Mouse (Mus musculus) MEL (cell line): Measurements from ENCODE around the gene Hibch. TPM values are rescaled to one million over a fixed set of nuclear protein-coding genes. Genes with fewer than 3 reads are reported as not detected.

Source experiments
- DNase-seq: peaks from one replicate; pipeline ENCODE4 v3.0.0; 2011; ENCODE audit warnings: low read depth, low spot score
- H3K27ac ChIP-seq: 2 replicates; pipeline ENCODE4 v1.5.1; 2012; ENCODE audit warnings: low read depth, mild to moderate bottlenecking, control low read depth, low read length, moderate library complexity; ENCODE audit not compliant: control insufficient read depth
- H3K27me3 ChIP-seq, 2 experiments: fragments of 150-350 bp in 1 of 2; sonication (generic) in 1 of 2; 2 replicates each; pipeline ENCODE4 v1.6.1; 2012; ENCODE audit warnings: low read length in 2 of 2, mild to moderate bottlenecking in 2 of 2, improper control_type of control experiment in 1 of 2, moderate library complexity in 1 of 2; ENCODE audit not compliant: insufficient read depth in 2 of 2, control insufficient read depth in 1 of 2
- H3K36me3 ChIP-seq, 2 experiments: 2 replicates each; pipeline ENCODE4 v1.6.1; 2012 to 2014; ENCODE audit warnings: low read length in 2 of 2, improper control_type of control experiment in 1 of 2, inconsistent platforms in 1 of 2, mild to moderate bottlenecking in 1 of 2; ENCODE audit not compliant: insufficient read depth in 2 of 2, control insufficient read depth in 1 of 2
- H3K4me1 ChIP-seq, 2 experiments: fragments of 150-350 bp in 1 of 2; sonication (generic) in 1 of 2; 2 replicates each; pipeline ENCODE4 v1.6.1; 2012; ENCODE audit warnings: low read length in 2 of 2, improper control_type of control experiment in 1 of 2, mild to moderate bottlenecking in 1 of 2; ENCODE audit not compliant: insufficient read depth in 2 of 2, control insufficient read depth in 1 of 2
- H3K4me3 ChIP-seq, 2 experiments: fragments of 150-350 bp in 1 of 2; sonication (generic) in 1 of 2; 2 replicates each; pipeline ENCODE4 v1.5.1; 2012; ENCODE audit warnings: low read depth in 2 of 2, low read length in 2 of 2, mild to moderate bottlenecking in 2 of 2, moderate library complexity in 2 of 2, control low read depth in 1 of 2, improper control_type of control experiment in 1 of 2; ENCODE audit not compliant: control insufficient read depth in 1 of 2, insufficient read depth in 1 of 2
- H3K79me2 ChIP-seq: 2 replicates; pipeline ENCODE4 v1.6.1; 2012; ENCODE audit warnings: mild to moderate bottlenecking, low read length, moderate library complexity; ENCODE audit not compliant: control insufficient read depth, poor library complexity, insufficient read depth
- H3K9ac ChIP-seq: 2 replicates; pipeline ENCODE4 v1.6.1; 2012; ENCODE audit warnings: low read depth, mild to moderate bottlenecking, control low read depth, low read length, moderate library complexity; ENCODE audit not compliant: control insufficient read depth, poor library complexity, severe bottlenecking
- H3K9me3 ChIP-seq: fragments of 150-350 bp; sonication (generic); replicated peaks from 2 replicates; pipeline ENCODE4 v1.6.1; 2012; ENCODE audit warnings: mild to moderate bottlenecking, low read length, improper control_type of control experiment, moderate library complexity; ENCODE audit not compliant: insufficient read depth
- BHLHE40 ChIP-seq: IDR thresholded peaks from 2 replicates; pipeline ENCODE4 v1.6.1; 2012; ENCODE audit warnings: low read depth, mild to moderate bottlenecking, inconsistent platforms, low read length, improper control_type of control experiment, borderline replicate concordance
- CHD1 ChIP-seq: IDR thresholded peaks from 2 replicates; pipeline ENCODE4 v1.6.1; 2012; ENCODE audit warnings: low read depth, mild to moderate bottlenecking, inconsistent platforms, low read length, improper control_type of control experiment
- CTCF ChIP-seq, 3 experiments: IDR thresholded peaks in 2 of 3; conservative IDR thresholded peaks in 1 of 3; 2 replicates each; pipeline ENCODE4 v1.5.1; 2011 to 2012; ENCODE audit warnings: low read length in 3 of 3, low read depth in 2 of 3, mild to moderate bottlenecking in 2 of 3, improper control_type of control experiment in 1 of 3, inconsistent platforms in 1 of 3, mixed read lengths in 1 of 3, moderate library complexity in 1 of 3; ENCODE audit not compliant: control insufficient read depth in 1 of 3, insufficient read depth in 1 of 3, poor library complexity in 1 of 3, severe bottlenecking in 1 of 3
- EP300 ChIP-seq, 2 experiments: IDR thresholded peaks; 2 replicates each; pipeline ENCODE4 v1.6.1; 2011; ENCODE audit warnings: improper control_type of control experiment in 2 of 2, low read length in 2 of 2, low read depth in 1 of 2, mild to moderate bottlenecking in 1 of 2
- ETS1 ChIP-seq: IDR thresholded peaks from 2 replicates; pipeline ENCODE4 v1.6.1; 2012; ENCODE audit warnings: low read depth, mild to moderate bottlenecking, inconsistent platforms, low read length, improper control_type of control experiment, moderate library complexity
- GABPA ChIP-seq: IDR thresholded peaks from 2 replicates; pipeline ENCODE4 v1.6.1; 2012; ENCODE audit warnings: low read depth, mild to moderate bottlenecking, inconsistent platforms, low read length, improper control_type of control experiment, moderate library complexity
- HCFC1 ChIP-seq: IDR thresholded peaks from 2 replicates; pipeline ENCODE4 v1.6.1; 2012; ENCODE audit warnings: low read depth, mild to moderate bottlenecking, inconsistent platforms, low read length, improper control_type of control experiment, moderate library complexity
- JUND ChIP-seq: IDR thresholded peaks from 2 replicates; pipeline ENCODE4 v1.6.1; 2011; ENCODE audit warnings: low read depth, mild to moderate bottlenecking, improper control_type of control experiment, low read length
- KAT2A ChIP-seq: conservative IDR thresholded peaks from 2 replicates; pipeline ENCODE4 v1.6.1; 2012; ENCODE audit warnings: low read depth, low read length, improper control_type of control experiment, inconsistent platforms
- MAX ChIP-seq: IDR thresholded peaks from 2 replicates; pipeline ENCODE4 v1.6.1; 2011; ENCODE audit warnings: low read length, improper control_type of control experiment
- MXI1 ChIP-seq: IDR thresholded peaks from 2 replicates; pipeline ENCODE4 v1.6.1; 2011; ENCODE audit warnings: mild to moderate bottlenecking, low read depth, low read length, improper control_type of control experiment
- NRF1 ChIP-seq: IDR thresholded peaks from 2 replicates; pipeline ENCODE4 v1.6.1; 2014; ENCODE audit warnings: low read depth, mild to moderate bottlenecking, inconsistent platforms, low read length, improper control_type of control experiment, moderate library complexity; ENCODE audit not compliant: poor library complexity, insufficient read depth, severe bottlenecking
- POLR2AphosphoS2 ChIP-seq: IDR thresholded peaks from 2 replicates; pipeline ENCODE4 v1.6.1; 2011; ENCODE audit warnings: low read length, improper control_type of control experiment
- RAD21 ChIP-seq: IDR thresholded peaks from 2 replicates; pipeline ENCODE4 v1.6.1; 2011; ENCODE audit warnings: mild to moderate bottlenecking, low read depth, low read length, improper control_type of control experiment
- RCOR1 ChIP-seq: IDR thresholded peaks from 2 replicates; pipeline ENCODE4 v1.6.1; 2012; ENCODE audit warnings: low read depth, mild to moderate bottlenecking, inconsistent platforms, low read length, improper control_type of control experiment
- TBP ChIP-seq: IDR thresholded peaks from 2 replicates; pipeline ENCODE4 v1.8.0; 2011; ENCODE audit warnings: low read depth, low read length, improper control_type of control experiment
- TCF12 ChIP-seq: IDR thresholded peaks from 2 replicates; pipeline ENCODE4 v1.6.1; 2014; ENCODE audit warnings: low read depth, mild to moderate bottlenecking, inconsistent platforms, low read length, improper control_type of control experiment, moderate library complexity
- UBTF ChIP-seq: IDR thresholded peaks from 2 replicates; pipeline ENCODE4 v1.6.1; 2012; ENCODE audit warnings: low read depth, mild to moderate bottlenecking, inconsistent platforms, low read length, improper control_type of control experiment, moderate library complexity, borderline replicate concordance; ENCODE audit not compliant: insufficient read depth
- ZC3H11A ChIP-seq: IDR thresholded peaks from 2 replicates; pipeline ENCODE4 v1.6.1; 2012; ENCODE audit warnings: low read depth, mild to moderate bottlenecking, inconsistent platforms, low read length, improper control_type of control experiment
- ZKSCAN1 ChIP-seq: IDR thresholded peaks from 2 replicates; pipeline ENCODE4 v1.6.1; 2012; ENCODE audit warnings: low read depth, mild to moderate bottlenecking, inconsistent platforms, low read length, improper control_type of control experiment, moderate library complexity
- ZMIZ1 ChIP-seq: IDR thresholded peaks from 2 replicates; pipeline ENCODE4 v1.6.1; 2012; ENCODE audit warnings: low read depth, mild to moderate bottlenecking, inconsistent platforms, low read length, improper control_type of control experiment, moderate library complexity
- polyA plus RNA-seq, 2 experiments: library from polyadenylated mRNA; stranded (reverse) in 1 of 2; unstranded in 1 of 2; fragments of >175 nt in 1 of 2; fragments of >200 nt in 1 of 2; gene quantifications; 2 replicates each; pipeline versions ENCODE4 v1.2.1 to v1.2.4; 2012; ENCODE audit warnings: low replicate concordance in 2 of 2, low read depth in 1 of 2; ENCODE audit not compliant: insufficient read length in 2 of 2, insufficient read depth in 1 of 2, missing spikeins in 1 of 2
- total RNA-seq: library from RNA; depleted of rRNA; stranded (reverse); fragments of 300-350 nt; gene quantifications from 2 replicates; pipeline ENCODE4 v1.2.3, GENCODE M21; 2012

Hibch gene
- total and polyA plus RNA-seq, 3 experiments, result 28.5 to 35.2 TPM; not detected in 1

DNA sequence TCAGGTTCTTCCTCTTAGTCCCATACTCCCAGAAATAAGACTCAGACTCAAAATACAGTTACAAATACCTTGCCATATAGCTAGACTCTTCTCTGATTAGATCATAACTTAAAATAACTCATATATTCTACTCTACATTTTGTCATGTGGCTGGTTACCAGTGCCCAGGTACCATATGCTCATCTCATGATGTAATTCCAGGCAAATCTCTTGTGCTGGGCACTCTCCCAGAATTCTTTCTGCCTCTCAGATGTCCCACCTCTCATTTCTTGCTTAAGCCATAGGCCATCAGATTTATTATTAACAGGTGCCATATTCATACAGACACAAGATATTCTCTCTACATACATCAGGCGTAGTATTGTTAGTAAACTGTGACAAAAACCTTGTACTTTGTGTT lies 23.1 kb downstream of the Hibch start:
- no peaks in the 10 kb centered on the region for H3K79me2 ChIP-seq
- H3K9me3 ChIP-seq, result no peaks in the 10 kb centered on the region
- DNase-seq, result no peak
- peaks cover 4 to 13% of the 10 kb centered on the region in 2 experiments; a peak in 3 of 4 replicates for H3K4me1 ChIP-seq
- H3K9ac ChIP-seq, result no peak overlapping the region
- no peaks in the 10 kb centered on the region for H3K27me3 ChIP-seq
- no peak overlapping the region for H3K4me3 ChIP-seq
- H3K27ac ChIP-seq, result no peak overlapping the region
- peaks cover 9 to 12% of the 10 kb centered on the region in 2 experiments for H3K36me3 ChIP-seq
- TF ChIP-seq ETS1, result no peak
- TF ChIP-seq ZKSCAN1, result no peak

DNA sequence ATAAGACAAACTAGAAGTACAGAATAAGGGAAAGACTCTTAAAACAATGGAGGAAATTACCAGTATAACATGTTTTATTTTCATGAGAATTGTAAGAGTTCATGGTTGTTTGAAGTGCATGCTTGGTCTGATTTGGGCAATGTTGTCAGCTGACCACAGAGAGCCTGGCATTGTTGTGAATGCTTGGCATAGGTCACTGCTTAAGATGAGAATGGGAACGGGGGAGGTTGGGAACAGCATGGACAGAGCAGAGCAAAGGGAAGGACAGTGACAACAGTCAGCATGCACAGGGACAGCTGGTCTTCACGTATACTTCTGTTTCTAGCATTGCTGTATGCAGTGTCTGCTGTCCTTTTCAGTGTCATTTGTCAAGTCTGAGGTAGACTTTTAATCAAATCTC lies 39.5 kb downstream of the Hibch start:
- no peaks in the 10 kb centered on the region for H3K79me2 ChIP-seq
- no peaks in the 10 kb centered on the region; a peak in 1 of 4 replicates for H3K36me3 ChIP-seq
- H3K4me3 ChIP-seq, result no peak overlapping the region
- H3K9me3 ChIP-seq, result no peaks in the 10 kb centered on the region
- H3K4me1 ChIP-seq, result no peaks in the 10 kb centered on the region
- TF ChIP-seq TBP (no peak), ETS1 (no peak), KAT2A (no peak), HCFC1 (no peak), MXI1 (no peak), BHLHE40 (no peak), NRF1 (no peak), RAD21 (no peak), POLR2AphosphoS2 (no peak), ZC3H11A (no peak), CTCF (IDR thresholded peaks at IDR 0.05 in 2 of 3, conservative IDR thresholded peaks at IDR 0.05 in 1 of 3; ENCODE audit: control insufficient read depth in 1 of 3, insufficient read depth in 1 of 3, low read depth in 2 of 3, low read length in 3 of 3, poor library complexity in 1 of 3, severe bottlenecking in 1 of 3) (no peak), EP300 (IDR thresholded peaks at IDR 0.05; ENCODE audit: low read depth in 1 of 2, low read length in 2 of 2) (no peak), MAX (no peak), TCF12 (no peak), ZMIZ1 (no peak), CHD1 (no peak), GABPA (no peak), JUND (no peak), UBTF (no peak), RCOR1 (no peak)
- H3K27me3 ChIP-seq, result no peaks in the 10 kb centered on the region
- H3K27ac ChIP-seq, result no peak overlapping the region
- DNase-seq, result no peak
- no peak overlapping the region for H3K9ac ChIP-seq
